Mouse (Mus musculus): ENCODE results near the gene Cops2.

The Cops2 gene

GRCm38 (mm10) chr2:125858521-125859280 lies at the start of gene Cops2, which contains the start of gene Galk2:
Gene Cops2 (minus strand): TSS chr2:125859139.
Gene Galk2 (plus strand): TSS chr2:125859109.
- DNase-seq = peak; percentile 91

- DNase-seq = no peak
Observed at GRCm38 (mm10) chr2:125907580-125908255, 48.8 kb upstream of the Cops2 start.

- no peak for DNase-seq
Observed at GRCm38 (mm10) chr2:125906407-125907066, 47.6 kb upstream of the Cops2 start.

GRCm38 (mm10) chr2:125901426-125901825 lies 42.5 kb upstream of the Cops2 start:
- DNase-seq = no peak

- DNase-seq = no peak
Observed at GRCm38 (mm10) chr2:125900797-125901410, 42.0 kb upstream of the Cops2 start.

- DNase-seq = no peak
Observed at GRCm38 (mm10) chr2:125896355-125896754, 37.4 kb upstream of the Cops2 start.

- DNase-seq = no peak
Observed at GRCm38 (mm10) chr2:125895099-125895498, 36.2 kb upstream of the Cops2 start.

GRCm38 (mm10) chr2:125893096-125893495 lies 34.2 kb upstream of the Cops2 start:
- no peak for DNase-seq

- DNase-seq = peak; percentile 36
Observed at GRCm38 (mm10) chr2:125885891-125886576, 27.1 kb upstream of the Cops2 start.

GRCm38 (mm10) chr2:125870159-125870558 lies 11.2 kb upstream of the Cops2 start:
- no peak for DNase-seq

- no peak for DNase-seq
Observed at GRCm38 (mm10) chr2:125868301-125868700, 9.4 kb upstream of the Cops2 start.

GRCm38 (mm10) chr2:125866058-125866740 lies 7.3 kb upstream of the Cops2 start:
- DNase-seq = peak; percentile 27

GRCm38 (mm10) chr2:125865585-125865984 lies 6.6 kb upstream of the Cops2 start:
- no peak for DNase-seq

- DNase-seq = no peak
Observed at GRCm38 (mm10) chr2:125864551-125864950, 5.6 kb upstream of the Cops2 start.

GRCm38 (mm10) chr2:125863799-125864198 lies 4.9 kb upstream of the Cops2 start:
- no peak for DNase-seq

GRCm38 (mm10) chr2:125857707-125858106 lies 1.2 kb downstream of the Cops2 start:
- DNase-seq = no peak

GRCm38 (mm10) chr2:125851237-125851636 lies 7.7 kb downstream of the Cops2 start:
- no peak for DNase-seq

- no peak for DNase-seq
Observed at GRCm38 (mm10) chr2:125838708-125839284, 20.1 kb downstream of the Cops2 start.

GRCm38 (mm10) chr2:125838091-125838490 lies 20.8 kb downstream of the Cops2 start:
- DNase-seq = no peak

GRCm38 (mm10) chr2:125829924-125830323 lies 29.0 kb downstream of the Cops2 start:
- no peak for DNase-seq

- no peak for DNase-seq
Observed at GRCm38 (mm10) chr2:125827898-125828297, 31.0 kb downstream of the Cops2 start.

- no peak for DNase-seq
Observed at GRCm38 (mm10) chr2:125826201-125826600, 32.7 kb downstream of the Cops2 start.
